Mouse (Mus musculus) C2C12 (cell line): Measurements from ENCODE around the gene E330017A01Rik.

ENCODE experiments used
- CTCF ChIP-seq: IDR thresholded peaks from one replicate; pipeline ENCODE4 v1.5.1; 2011; ENCODE audit not compliant: control insufficient read depth, insufficient read depth, insufficient read length
- FOSL1 ChIP-seq: IDR thresholded peaks from one replicate; pipeline ENCODE4 v1.8.0; 2011; ENCODE audit warnings: mild to moderate bottlenecking, low read length; ENCODE audit not compliant: poor library complexity, insufficient read depth, severe bottlenecking
- MAX ChIP-seq: IDR thresholded peaks from one replicate; pipeline ENCODE4 v1.6.1; 2011; ENCODE audit warnings: mild to moderate bottlenecking, control low read depth
- MYOG ChIP-seq: IDR thresholded peaks from one replicate; pipeline ENCODE4 v1.6.1; 2011; ENCODE audit not compliant: control insufficient read depth, insufficient read length; ENCODE audit errors: extremely low read depth
- USF1 ChIP-seq: IDR thresholded peaks from one replicate; pipeline ENCODE4 v1.6.1; 2011; ENCODE audit warnings: low read depth, mild to moderate bottlenecking, control low read depth, moderate library complexity

DNA sequence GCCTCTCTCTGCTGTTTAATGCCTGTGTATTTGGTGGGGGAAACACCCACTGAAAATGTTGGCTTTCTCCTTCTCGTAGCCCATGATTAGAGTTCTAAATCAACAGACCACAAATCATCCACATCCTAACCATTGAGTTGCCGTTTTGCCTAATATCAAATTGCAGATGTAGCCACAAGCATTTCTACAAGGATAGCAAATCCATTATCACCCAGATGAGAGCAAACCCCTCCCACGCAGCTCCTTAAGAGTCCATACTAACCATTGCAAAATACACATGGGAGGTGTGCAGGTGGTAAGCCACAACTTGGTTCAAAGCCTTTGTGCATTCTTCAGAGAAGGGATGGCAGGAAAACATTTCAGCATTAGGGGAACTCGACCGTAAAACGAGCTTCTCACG is 523 bp downstream of the E330017A01Rik start:
- no peak for TF ChIP-seq CTCF
- TF ChIP-seq MYOG, result no peak
- no peak for TF ChIP-seq FOSL1
- no peak for TF ChIP-seq MAX
- TF ChIP-seq USF1, result no peak
